ENCODE assay signal across 15 mouse cellular contexts in genomic region chr9:109907774-109908465, GRCm38 (mm10). TPM values are rescaled to one million over a fixed set of nuclear protein-coding genes. Genes with fewer than 3 reads are reported as not detected.
DNase-seq lines count a peak whose midpoint lies in the region; ATAC-seq and TF ChIP-seq lines count a peak whose summit lies in the region.
"Had no signal": no experiment of that assay in that cellular context is flagged by ENCODE, and none has a peak within 500 bp of the region (broad histone marks: within the 10 kb centered on the region; RNA-seq: fewer than 3 reads in every experiment).

No protein-coding gene starts in this region.

- no peaks in the 10 kb centered on the region for H3K9me3 ChIP-seq in liver, embryonic 13.5 days (replicated peaks)
- H3K9me3 ChIP-seq in forebrain, postnatal 0 days (ENCODE audit: low read length), result no peaks in the 10 kb centered on the region
- H3K9me3 ChIP-seq: forebrain, embryonic 15.5 days; midbrain, embryonic 12.5 days had no signal

- peak overlapping the region; percentile 36 for H3K27ac ChIP-seq in heart, adult 2 months
- no peak overlapping the region for H3K27ac ChIP-seq in liver, embryonic 13.5 days
- no peak overlapping the region for H3K27ac ChIP-seq in forebrain, postnatal 0 days (ENCODE audit: low read depth, low read length)
- H3K27ac ChIP-seq: forebrain, embryonic 15.5 days; midbrain, embryonic 12.5 days had no signal

- TF ChIP-seq CTCF in heart, adult 2 months (IDR thresholded peaks at IDR 0.05), result no peak
- TF ChIP-seq CTCF in forebrain, postnatal 0 days (IDR thresholded peaks at IDR 0.05; ENCODE audit: low read depth), result no peak

- H3K4me3 ChIP-seq in heart, adult 2 months, result no peak overlapping the region
- no peak overlapping the region for H3K4me3 ChIP-seq in liver, embryonic 13.5 days (replicated peaks)
- no peak overlapping the region for H3K4me3 ChIP-seq in forebrain, postnatal 0 days (ENCODE audit: low read depth, low read length)
- H3K4me3 ChIP-seq: forebrain, embryonic 15.5 days; midbrain, embryonic 12.5 days had no signal

- H3K27me3 ChIP-seq in heart, adult 2 months (ENCODE audit: control insufficient read depth, insufficient read depth, low read length), result no peaks in the 10 kb centered on the region
- no peaks in the 10 kb centered on the region for H3K27me3 ChIP-seq in liver, embryonic 13.5 days
- no peaks in the 10 kb centered on the region for H3K27me3 ChIP-seq in forebrain, postnatal 0 days (ENCODE audit: insufficient read depth, low read length)
- H3K27me3 ChIP-seq: forebrain, embryonic 15.5 days; midbrain, embryonic 12.5 days had no signal

- intact Hi-C loops in heart, adult 2 months (cut with DNase I), result no loop called here
- intact Hi-C loops in left cerebral cortex, postnatal 36 days (cut with DNase I), result no loop called here

- no peaks in the 10 kb centered on the region for H3K79me2 ChIP-seq in heart, adult 2 months (replicated peaks; ENCODE audit: control insufficient read depth, insufficient read depth, low read length)

- 0 out of 2 replicates have a peak, but pooled peaks have one; percentile 54 for ATAC-seq in liver, embryonic 13.5 days (ENCODE audit: low read depth)
- ATAC-seq in forebrain, postnatal 0 days, result no peak
- ATAC-seq: forebrain, embryonic 15.5 days had no signal

- DNase-seq in heart, adult 2 months, result no peak
- DNase-seq in heart, postnatal 4 days, result no peak
- DNase-seq in thymus, postnatal 0 days (ENCODE audit: low spot score), result peak; percentile 23
- DNase-seq in thymus, postnatal 36 days, result no peak
- DNase-seq in liver, embryonic 13.5 days, result no peak
- DNase-seq in spleen, postnatal 10 days (ENCODE audit: low spot score in 2 of 2), result no peak
- DNase-seq in left cerebral cortex, postnatal 36 days (ENCODE audit: low spot score in 2 of 2), result no peak
- DNase-seq in forebrain, postnatal 0 days, result no peak
- DNase-seq: B cell, adult 2 months had no signal

- H3K36me3 ChIP-seq in heart, adult 2 months (ENCODE audit: control insufficient read depth, insufficient read depth, low read length), result no peaks in the 10 kb centered on the region
- no peaks in the 10 kb centered on the region for H3K36me3 ChIP-seq in liver, embryonic 13.5 days
- no peaks in the 10 kb centered on the region for H3K36me3 ChIP-seq in forebrain, postnatal 0 days (ENCODE audit: insufficient read depth)
- H3K36me3 ChIP-seq: forebrain, embryonic 15.5 days; midbrain, embryonic 12.5 days had no signal

- no peak for TF ChIP-seq EP300 in heart, adult 2 months (IDR thresholded peaks at IDR 0.05; ENCODE audit: insufficient read depth, low read depth, low read length)

- peaks cover 6% of the 10 kb centered on the region for H3K4me1 ChIP-seq in heart, adult 2 months (ENCODE audit: control insufficient read depth, insufficient read depth, low read length)
- H3K4me1 ChIP-seq in liver, embryonic 13.5 days (replicated peaks), result peaks cover 7% of the 10 kb centered on the region
- no peaks in the 10 kb centered on the region for H3K4me1 ChIP-seq in forebrain, postnatal 0 days (ENCODE audit: insufficient read depth)
- H3K4me1 ChIP-seq: forebrain, embryonic 15.5 days; midbrain, embryonic 12.5 days had no signal

- no peak for TF ChIP-seq POLR2A in heart, adult 2 months (IDR thresholded peaks at IDR 0.05; ENCODE audit: insufficient read depth, low read depth, low read length)

- no peak overlapping the region for H3K9ac ChIP-seq in heart, adult 2 months (ENCODE audit: low read depth, low read length)
- no peak overlapping the region for H3K9ac ChIP-seq in liver, embryonic 13.5 days
- H3K9ac ChIP-seq in forebrain, postnatal 0 days, result no peak overlapping the region
- H3K9ac ChIP-seq: forebrain, embryonic 15.5 days; midbrain, embryonic 12.5 days had no signal

- 50% methylated on average over 6 of the region's 6 CpGs for WGBS in heart, adult 2 months
- 43% methylated on average over 6 of the region's 6 CpGs for WGBS in liver, embryonic 13.5 days (ENCODE audit: insufficient replicate concordance)
- 71% methylated on average over 6 of the region's 6 CpGs for WGBS in forebrain, postnatal 0 days

- no peak overlapping the region for H3K4me2 ChIP-seq in liver, embryonic 13.5 days
- no peak overlapping the region for H3K4me2 ChIP-seq in forebrain, postnatal 0 days (ENCODE audit: low read depth)
- H3K4me2 ChIP-seq: forebrain, embryonic 15.5 days; midbrain, embryonic 12.5 days had no signal

RNA-seq across cellular contexts. Expression of gene Map4, which starts 23.3 kb away (rescaled TPM):
- total RNA-seq in heart, adult 2 months (2021), result 100 to 1,000 TPM; 279 to 331 TPM
- 172 and 183 TPM in 2 replicates for polyA plus RNA-seq in heart, adult 2 months (2012; rRNA removed)
- total RNA-seq in heart, postnatal 4 days (2021), result 100 to 1,000 TPM; 282 to 291 TPM
- polyA plus RNA-seq in thymus, postnatal 0 days (2015; fragmentation: Nextera tagmentation; extraction: Ambion mirVana), result 69.9 and 71.6 TPM in 2 replicates
- 9.0 and 12.4 TPM in 2 replicates for polyA plus RNA-seq in liver, embryonic 13.5 days (2015; fragmentation: Nextera tagmentation; extraction: Ambion mirVana)
- total RNA-seq in left cerebral cortex, postnatal 36 days (2021), result 100 to 1,000 TPM; 353 to 398 TPM
- 226 and 237 TPM in 2 replicates for total RNA-seq in forebrain, postnatal 0 days (2014; rRNA removed)
- polyA plus RNA-seq in forebrain, postnatal 0 days (2015; fragmentation: Nextera tagmentation; extraction: Ambion mirVana), result 158 and 201 TPM in 2 replicates

RNA-seq across cellular contexts. Expression of gene Cdc25a, which starts 32.5 kb away (rescaled TPM):
- total RNA-seq in heart, adult 2 months (2021), result 1 to 10 TPM; 4.4 to 4.9 TPM
- polyA plus RNA-seq in heart, adult 2 months (2012; rRNA removed), result 2.1 and 2.8 TPM in 2 replicates
- total RNA-seq in heart, postnatal 4 days (2021), result 10 to 100 TPM; 16.3 to 17.2 TPM
- 27.7 and 30.8 TPM in 2 replicates for polyA plus RNA-seq in thymus, postnatal 0 days (2015; fragmentation: Nextera tagmentation; extraction: Ambion mirVana)
- 16.7 and 18.8 TPM in 2 replicates for polyA plus RNA-seq in liver, embryonic 13.5 days (2015; fragmentation: Nextera tagmentation; extraction: Ambion mirVana)
- total RNA-seq in left cerebral cortex, postnatal 36 days (2021), result 1 to 10 TPM; 4.6 to 5.0 TPM
- total RNA-seq in forebrain, postnatal 0 days (2014; rRNA removed), result 14.4 and 16.1 TPM in 2 replicates
- polyA plus RNA-seq in forebrain, postnatal 0 days (2015; fragmentation: Nextera tagmentation; extraction: Ambion mirVana), result 7.7 and 8.7 TPM in 2 replicates

RNA-seq across cellular contexts. Expression of gene Camp, which starts 58.5 kb away (rescaled TPM):
- not detected for total RNA-seq in heart, adult 2 months (2021)
- polyA plus RNA-seq in heart, adult 2 months (2012; rRNA removed), result 0.35 and 1.5 TPM in 2 replicates
- total RNA-seq in heart, postnatal 4 days (2021), result 1 to 10 TPM in 1 of 2 experiments, under 1 TPM in 1; 0.50 to 1.0 TPM
- polyA plus RNA-seq in thymus, postnatal 0 days (2015; fragmentation: Nextera tagmentation; extraction: Ambion mirVana), result 2.5 and 5.1 TPM in 2 replicates
- polyA plus RNA-seq in liver, embryonic 13.5 days (2015; fragmentation: Nextera tagmentation; extraction: Ambion mirVana), result 39.6 and 41.2 TPM in 2 replicates
- total RNA-seq in left cerebral cortex, postnatal 36 days (2021), result not detected
- total RNA-seq in forebrain, postnatal 0 days (2014; rRNA removed), result 0.85 TPM in 1 of 2 replicates, not detected in the other
- polyA plus RNA-seq in forebrain, postnatal 0 days (2015; fragmentation: Nextera tagmentation; extraction: Ambion mirVana), result 0.35 and 1.4 TPM in 2 replicates
- total RNA-seq: gastrocnemius, postnatal 25 days; liver, adult 2 months had no signal
- polyA plus RNA-seq: small intestine, adult 2 months; testis, adult 2 months had no signal
